Mouse (Mus musculus) c-Kit-positive CD71-positive TER-119-positive erythroid progenitor cells, embryonic 14.5 days (primary cell): ENCODE results near the gene Olfr1371.

Experiments used
- DNase-seq: peaks from one replicate; pipeline ENCODE4 v3.0.0-alpha.2; 2013; ENCODE audit warnings: low spot score

Olfr1371 gene

GRCm38 (mm10) chr11:52213887-52214286 lies at the start of gene Olfr1371:
TSS of gene Olfr1371 (minus strand) at chr11:52213987.
- no peak for DNase-seq

DNA sequence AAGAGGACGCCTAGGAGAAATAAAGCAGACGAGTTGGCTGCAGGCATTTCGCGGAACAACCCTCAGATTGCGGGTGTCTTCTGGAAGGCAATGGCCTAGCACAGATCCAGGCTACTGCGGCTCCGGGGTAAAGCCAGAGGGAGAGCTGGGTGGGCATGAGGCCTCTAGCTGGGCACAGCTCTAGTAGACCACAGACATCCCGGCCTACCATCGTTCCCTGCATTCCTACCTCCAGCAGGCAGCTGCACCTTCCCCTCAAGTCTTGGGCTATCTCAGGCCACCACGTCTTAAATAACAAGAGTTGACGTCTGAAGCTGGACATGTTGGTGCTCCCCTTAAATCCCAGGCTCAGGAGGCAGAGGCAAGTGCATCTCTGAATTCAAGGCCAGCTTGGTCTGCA lies 48.6 kb upstream of the Olfr1371 start:
- no peak for DNase-seq

DNA sequence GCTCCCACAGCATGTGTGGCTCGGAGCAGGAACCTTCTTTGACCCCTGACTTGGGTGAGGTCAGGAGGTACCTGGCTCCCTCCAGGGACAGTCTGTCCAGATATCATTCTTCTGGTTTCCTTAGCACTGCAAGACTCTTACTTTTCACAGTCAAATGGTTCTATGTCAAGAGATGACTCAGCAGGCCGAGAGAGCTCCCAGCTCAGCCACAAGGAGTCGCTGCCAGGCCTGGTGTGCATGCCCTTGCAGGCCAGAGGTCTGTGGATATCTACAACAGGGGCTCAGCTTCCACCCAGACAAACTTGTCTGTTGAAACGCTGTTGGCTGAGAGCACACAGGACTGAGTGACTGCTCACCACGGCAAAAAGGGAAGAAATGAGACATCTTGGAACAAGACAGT lies 48.1 kb upstream of the Olfr1371 start:
- DNase-seq: peak; percentile 18

DNA sequence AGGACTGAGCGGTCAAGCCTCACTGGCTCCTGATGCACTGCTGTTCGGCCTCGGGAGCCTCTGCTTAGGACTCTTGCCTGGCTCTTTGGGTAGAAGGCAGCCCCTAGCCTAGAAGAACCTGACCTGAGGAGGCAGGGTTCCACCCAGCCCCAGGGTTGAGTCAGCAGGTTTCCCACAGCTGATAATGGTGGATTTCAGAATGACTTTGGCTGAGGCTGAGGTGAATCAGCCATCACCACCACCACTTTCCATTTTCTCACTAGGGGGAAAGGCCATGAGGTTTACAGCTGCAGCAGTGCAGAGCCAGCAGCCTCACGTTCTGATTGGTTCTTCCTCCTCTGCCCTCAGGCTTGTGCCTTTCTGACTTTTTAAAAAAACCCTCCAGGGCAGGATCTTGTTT lies 47.1 kb upstream of the Olfr1371 start:
- no peak for DNase-seq

GRCm38 (mm10) chr11:52258711-52259110 lies 44.9 kb upstream of the Olfr1371 start:
- DNase-seq: no peak

GRCm38 (mm10) chr11:52257376-52257775 lies 43.6 kb upstream of the Olfr1371 start:
- DNase-seq: no peak

GRCm38 (mm10) chr11:52255077-52255476 lies 41.3 kb upstream of the Olfr1371 start:
- DNase-seq: no peak

DNA sequence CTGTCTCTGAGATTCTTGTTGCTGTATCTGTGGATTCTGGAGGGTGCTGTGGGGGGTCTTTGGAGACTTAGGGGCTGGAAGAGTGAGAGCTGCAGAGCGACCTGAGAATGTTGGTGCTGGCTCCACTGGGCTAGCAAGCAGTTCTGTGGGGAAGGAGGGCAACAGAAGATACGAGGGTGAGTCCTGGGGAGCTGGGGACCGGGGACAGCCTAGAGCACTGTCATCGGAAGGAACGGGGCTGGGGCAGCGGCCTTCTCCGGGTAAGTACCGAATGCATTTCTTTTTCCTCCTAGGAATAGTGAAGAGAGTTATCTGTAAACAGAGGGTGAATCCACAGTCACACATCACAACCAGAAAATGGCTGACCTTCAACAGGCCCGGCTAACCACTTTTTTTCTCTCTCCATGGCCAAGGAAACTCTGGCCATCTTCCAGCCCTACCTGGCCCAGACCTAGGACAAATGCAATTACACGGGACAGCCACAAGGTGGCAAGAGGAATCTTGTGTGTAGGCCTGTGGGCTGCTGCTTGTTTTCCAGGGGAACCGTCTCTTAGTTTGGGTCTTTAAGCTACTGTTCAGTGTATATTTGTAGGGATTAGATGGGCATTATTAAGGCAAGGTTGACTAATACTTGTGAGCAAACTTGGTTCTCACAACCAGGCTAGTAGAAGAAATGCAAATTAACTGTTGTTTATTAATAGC lies 40.0 kb upstream of the Olfr1371 start:
- DNase-seq: peak; percentile 48

DNA sequence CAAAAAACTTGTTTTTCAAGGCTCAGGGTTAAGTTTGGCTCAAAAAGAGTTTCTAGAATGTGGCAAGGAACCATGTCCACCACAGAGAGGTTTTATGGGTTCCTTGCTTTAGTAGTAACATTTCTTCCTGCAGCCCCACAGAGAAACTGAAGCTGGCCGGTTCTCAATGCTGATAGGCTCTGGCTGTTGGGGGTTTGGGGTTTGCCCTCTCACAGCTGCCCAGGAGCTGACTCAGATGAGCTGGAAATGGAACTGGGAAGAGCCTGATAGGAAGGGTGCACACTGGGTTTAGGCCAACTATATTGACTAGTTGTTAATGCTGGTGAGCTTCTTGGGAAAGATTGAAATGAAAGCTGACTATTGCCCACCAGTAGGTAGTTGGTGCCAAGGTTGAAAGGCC lies 38.9 kb upstream of the Olfr1371 start:
- DNase-seq: no peak

DNA sequence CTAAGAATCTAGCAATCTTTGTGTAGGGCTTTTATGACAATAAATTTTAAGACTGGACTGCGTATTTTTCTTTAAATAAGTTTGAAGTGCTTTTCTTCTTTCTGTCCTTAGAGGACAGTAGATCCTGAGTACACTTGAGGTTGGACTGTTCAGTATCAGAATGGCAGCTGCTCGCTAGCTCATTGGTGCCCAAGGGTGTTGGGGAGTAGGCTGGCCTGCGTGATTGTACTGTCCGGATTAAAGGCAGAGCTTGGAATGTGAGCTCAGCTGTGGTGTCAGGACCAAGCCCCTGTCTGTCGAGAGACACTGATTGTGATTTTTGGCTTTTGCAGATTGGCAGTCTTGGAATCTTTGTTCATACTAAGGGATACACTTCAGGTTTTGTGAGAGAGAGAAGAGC lies 38.0 kb upstream of the Olfr1371 start:
- no peak for DNase-seq

DNA sequence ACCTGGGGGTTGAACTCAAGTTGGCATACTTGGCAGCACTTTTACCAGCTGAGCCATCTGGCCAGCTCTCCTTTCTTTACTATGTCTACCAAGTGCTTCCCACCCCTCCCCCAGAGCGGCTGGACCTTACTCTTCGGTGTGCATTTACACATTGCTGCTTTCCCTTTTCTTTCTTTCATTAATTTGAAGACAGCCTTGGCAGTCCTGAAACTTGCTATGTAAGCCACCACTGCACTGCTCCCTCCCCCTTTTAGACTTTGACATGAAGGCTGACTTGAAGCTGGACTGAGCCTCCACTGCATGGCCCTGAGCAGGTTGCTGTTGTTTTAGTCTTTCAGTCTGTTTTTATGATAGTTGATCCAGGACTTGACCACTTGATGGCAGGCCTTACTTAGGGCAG lies 35.7 kb upstream of the Olfr1371 start:
- DNase-seq: no peak

- DNase-seq: no peak
Measured at GRCm38 (mm10) chr11:52240898-52241542, 27.2 kb upstream of the Olfr1371 start.

DNA sequence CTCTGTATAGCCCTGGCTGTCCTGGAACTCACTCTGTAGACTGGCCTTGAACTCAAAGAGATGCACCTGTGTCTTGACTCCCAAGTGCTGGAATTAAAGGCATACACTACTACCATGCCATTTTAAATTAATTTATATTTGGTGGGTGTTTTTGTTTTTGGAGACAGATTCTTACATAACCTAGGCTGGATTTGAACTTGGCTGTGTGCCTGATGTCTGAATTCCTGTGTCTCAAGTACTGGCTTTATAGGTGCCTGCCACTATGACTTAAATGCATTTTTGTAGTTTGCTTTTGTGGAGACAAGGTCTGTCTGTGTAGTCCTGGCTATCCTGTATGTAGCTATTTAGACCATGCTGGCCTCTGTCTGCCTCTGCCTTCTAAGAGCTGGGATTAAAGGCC lies 20.7 kb upstream of the Olfr1371 start:
- no peak for DNase-seq

DNA sequence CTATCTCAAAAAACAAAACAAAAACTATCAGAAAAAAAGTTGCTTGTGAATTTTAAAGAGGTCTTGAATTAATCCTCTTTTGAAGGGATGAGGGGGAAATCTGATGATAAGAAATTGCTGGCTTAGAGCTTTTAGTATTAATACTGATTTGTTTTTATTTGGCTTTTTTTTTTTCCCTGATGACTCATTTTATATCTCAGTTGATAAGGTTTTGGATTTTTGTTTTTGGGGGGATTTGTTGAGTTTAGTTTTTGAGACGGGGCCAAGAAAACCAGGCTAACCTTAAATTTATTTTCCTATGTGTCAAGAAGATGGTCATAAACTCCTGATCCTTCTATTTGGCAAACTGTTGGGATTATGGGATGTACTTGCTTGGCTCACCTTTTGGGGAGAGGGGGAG lies 20.1 kb upstream of the Olfr1371 start:
- DNase-seq: no peak

- no peak for DNase-seq
Measured at GRCm38 (mm10) chr11:52233043-52233653, 19.4 kb upstream of the Olfr1371 start.

DNA sequence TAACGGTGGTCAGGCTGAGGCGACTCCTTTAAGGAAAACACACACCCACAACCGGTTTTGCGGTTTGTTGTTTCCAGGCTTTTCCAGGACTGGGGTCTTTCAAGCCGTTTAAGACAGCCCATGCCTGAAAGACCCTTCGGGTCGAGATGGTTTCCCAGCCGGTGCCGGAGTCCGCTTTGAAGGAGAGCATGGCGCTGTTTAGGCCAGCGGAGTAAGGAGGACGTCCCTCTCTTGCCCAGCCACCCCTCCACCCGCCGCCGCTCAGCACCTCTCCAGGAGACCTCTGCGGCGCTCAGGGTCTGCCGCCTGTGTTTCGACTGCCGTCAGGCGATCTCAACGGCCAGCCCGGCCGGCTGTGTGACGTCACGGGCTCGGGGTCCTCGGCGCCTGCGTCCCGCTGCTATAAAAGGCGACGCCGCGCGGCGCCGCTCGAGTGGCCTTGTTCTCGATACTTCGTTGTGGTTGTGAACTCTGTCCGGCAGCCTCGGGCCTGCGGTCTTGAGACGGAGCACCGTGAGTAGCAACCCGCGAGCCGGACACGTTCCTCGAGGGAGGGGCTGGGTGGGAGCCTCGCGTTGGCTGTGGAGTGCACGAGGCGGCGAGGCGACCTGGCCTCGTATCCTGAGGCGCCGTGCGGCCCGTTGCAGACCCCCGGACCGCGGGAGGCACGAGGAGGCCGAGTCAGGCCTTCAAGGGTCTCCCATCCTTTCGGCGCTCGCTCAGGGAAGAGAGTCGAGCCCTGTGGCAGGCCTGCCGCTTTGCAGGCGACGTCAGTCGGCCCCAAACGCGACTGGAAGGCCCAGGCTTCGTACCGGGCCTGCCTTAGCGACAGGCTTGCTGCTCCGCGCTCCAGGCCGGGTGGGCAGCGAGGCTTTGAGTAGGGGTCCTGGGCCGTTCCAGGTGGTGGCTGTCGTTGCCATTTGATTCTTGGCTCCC lies 18.1 kb upstream of the Olfr1371 start, which contains the start of gene Skp1a:
TSS of gene Skp1a (plus strand) at position 390 of the 936 bp plus-strand sequence.
- DNase-seq: peak; percentile 87

- no peak for DNase-seq
Measured at GRCm38 (mm10) chr11:52230694-52231093, 16.9 kb upstream of the Olfr1371 start.

GRCm38 (mm10) chr11:52228722-52229448 lies 15.1 kb upstream of the Olfr1371 start:
- DNase-seq: no peak

- DNase-seq: no peak
Measured at GRCm38 (mm10) chr11:52227466-52228226, 13.9 kb upstream of the Olfr1371 start.

DNA sequence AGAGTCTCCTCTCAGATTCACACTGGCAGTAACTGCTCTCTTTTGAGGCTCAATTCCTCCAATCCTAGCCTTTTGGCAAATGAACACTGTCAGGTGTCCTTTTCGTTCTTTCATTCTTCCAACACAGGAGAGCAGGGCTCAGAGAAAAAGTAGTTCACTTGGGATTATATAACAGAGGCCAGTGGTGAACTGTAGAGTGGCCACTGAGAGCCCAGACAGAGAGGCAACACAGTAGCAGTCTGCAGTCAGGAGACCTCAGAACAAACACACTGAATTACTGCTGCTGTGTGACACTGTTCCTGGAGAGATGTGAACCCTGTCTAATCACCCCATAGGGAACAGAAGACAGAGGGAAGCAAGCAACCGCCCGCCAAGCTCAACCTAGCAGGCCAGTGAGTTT lies 13.3 kb upstream of the Olfr1371 start:
- no peak for DNase-seq
